Mouse (Mus musculus): ENCODE measurements around the gene Papss1.

- no peak for TF ChIP-seq CTCF (IDR thresholded peaks at IDR 0.05; ENCODE audit: borderline replicate concordance, insufficient read depth, low read depth, low read length)
- TF ChIP-seq POLR2A (IDR thresholded peaks at IDR 0.05; ENCODE audit: borderline replicate concordance, insufficient read depth, low read length) = no peak
Measured at GRCm38 (mm10) chr3:131631318-131631870, 66.8 kb downstream of the Papss1 start.

All from cerebellum, adult 2 months (tissue).